Mouse (Mus musculus): Measurements from ENCODE around the gene Hbq1b. TPM values are rescaled to one million over a fixed set of nuclear protein-coding genes. Genes with fewer than 3 reads are reported as not detected.
"Not testable (repeated sequence)": the region's sequence is repeated elsewhere in the genome, so short reads cannot be mapped to it uniquely, and the experiment has no call there.

The Hbq1b gene
- polyA plus RNA-seq, 1 experiment from 2014 or later: 1.1 TPM

DNA sequence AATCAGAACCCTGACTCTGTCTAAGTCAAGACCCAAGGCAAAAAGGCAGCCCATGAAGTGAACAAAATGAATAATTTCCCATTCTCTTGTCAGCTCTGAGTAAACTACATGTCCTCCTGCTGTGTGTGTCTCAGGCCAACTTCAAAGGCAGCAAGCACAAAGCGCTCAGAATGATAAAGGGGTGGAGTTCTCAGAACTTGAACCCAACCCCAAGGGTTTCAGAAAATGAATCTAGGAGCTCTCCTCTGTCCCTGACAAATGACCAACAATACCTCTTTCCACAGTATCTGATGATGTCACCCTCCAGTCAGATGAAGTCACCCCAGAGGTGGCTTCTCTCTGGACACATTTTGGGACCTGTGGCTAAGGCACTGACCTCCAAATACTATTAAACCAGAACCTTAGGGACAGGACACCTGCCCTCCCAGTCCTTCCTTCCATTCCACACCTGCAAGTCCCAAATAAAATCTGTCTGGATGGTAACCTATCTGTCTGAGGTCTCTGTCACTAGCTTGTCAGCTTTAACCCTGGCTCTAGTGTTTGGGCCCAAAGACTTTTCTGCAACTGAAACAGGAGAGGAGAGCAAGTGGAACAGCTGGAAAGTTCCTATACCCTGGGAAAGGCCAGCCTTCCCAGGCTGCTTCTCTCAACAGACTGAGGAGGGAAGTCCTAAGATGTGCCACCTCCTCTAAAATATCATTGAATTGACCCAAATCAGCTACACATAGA, 5.2 kb upstream of the Hbq1b start:
- no peaks in the 10 kb centered on the region for H3K4me1 ChIP-seq (ENCODE audit: insufficient read depth, low read length)
- H3K36me3 ChIP-seq (ENCODE audit: insufficient read depth, low read length): no peaks in the 10 kb centered on the region
- peaks cover 6% of the 10 kb centered on the region; the same call in 1 of the 2 replicates for H3K27me3 ChIP-seq (ENCODE audit: insufficient read depth, low read length)
- no peaks in the 10 kb centered on the region for H3K9me3 ChIP-seq (ENCODE audit: low read length)
- H3K9ac ChIP-seq (replicated peaks; ENCODE audit: low read length): no peak overlapping the region
- ATAC-seq (ENCODE audit: low FRiP score, low TSS enrichment): no peak
- H3K27ac ChIP-seq (ENCODE audit: low read length): no peak overlapping the region
- 75% methylated on average over 1 of the region's 1 CpGs for WGBS
- no peak overlapping the region for H3K4me3 ChIP-seq (ENCODE audit: low read length)
- no peak overlapping the region for H3K4me2 ChIP-seq (replicated peaks; ENCODE audit: low read depth, low read length)

GRCm38 (mm10) chr11:32283091-32283777, 3.5 kb upstream of the Hbq1b start, which contains the start of gene Hba-a1:
Hba-a1 (plus strand) TSS chr11:32283511.
- not testable (repeated sequence) for H3K9ac ChIP-seq (replicated peaks; ENCODE audit: low read length); H3K27me3 ChIP-seq (ENCODE audit: insufficient read depth, low read length); H3K36me3 ChIP-seq (ENCODE audit: insufficient read depth, low read length); H3K4me2 ChIP-seq (replicated peaks; ENCODE audit: low read depth, low read length); ATAC-seq (ENCODE audit: low FRiP score, low TSS enrichment); H3K9me3 ChIP-seq (ENCODE audit: low read length); H3K4me3 ChIP-seq (ENCODE audit: low read length); H3K4me1 ChIP-seq (ENCODE audit: insufficient read depth, low read length); H3K27ac ChIP-seq (ENCODE audit: low read length)
- WGBS: 43% methylated on average over 1 of the region's 5 CpGs

DNA sequence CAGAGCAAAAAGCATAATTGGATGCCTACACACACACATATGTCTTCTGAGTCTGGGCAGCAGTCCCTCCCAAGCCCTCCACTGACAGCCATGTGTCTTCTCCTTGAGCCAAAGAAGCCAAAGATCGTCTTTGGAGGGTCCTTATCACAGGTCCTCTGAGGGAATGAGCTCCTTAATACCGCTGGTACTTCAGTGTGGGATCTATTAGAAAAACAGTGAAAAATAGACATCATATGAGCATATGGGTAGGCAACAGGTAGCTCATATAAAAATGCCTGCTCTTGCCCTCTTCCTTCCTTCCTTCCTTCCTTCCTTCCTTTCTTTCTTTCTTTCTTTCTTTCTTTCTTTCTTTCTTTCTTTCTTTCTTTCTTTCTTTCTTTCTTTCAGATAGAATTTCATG, 2.2 kb upstream of the Hbq1b start:
- not testable (repeated sequence) for H3K9me3 ChIP-seq (ENCODE audit: low read length); H3K27ac ChIP-seq (ENCODE audit: low read length); H3K4me3 ChIP-seq (ENCODE audit: low read length); H3K4me1 ChIP-seq (ENCODE audit: insufficient read depth, low read length); H3K9ac ChIP-seq (replicated peaks; ENCODE audit: low read length); H3K4me2 ChIP-seq (replicated peaks; ENCODE audit: low read depth, low read length); ATAC-seq (ENCODE audit: low FRiP score, low TSS enrichment); H3K36me3 ChIP-seq (ENCODE audit: insufficient read depth, low read length)
- peaks cover 13% of the 10 kb centered on the region for H3K27me3 ChIP-seq (ENCODE audit: insufficient read depth, low read length)
- 62% methylated on average over 2 of the region's 2 CpGs for WGBS

DNA sequence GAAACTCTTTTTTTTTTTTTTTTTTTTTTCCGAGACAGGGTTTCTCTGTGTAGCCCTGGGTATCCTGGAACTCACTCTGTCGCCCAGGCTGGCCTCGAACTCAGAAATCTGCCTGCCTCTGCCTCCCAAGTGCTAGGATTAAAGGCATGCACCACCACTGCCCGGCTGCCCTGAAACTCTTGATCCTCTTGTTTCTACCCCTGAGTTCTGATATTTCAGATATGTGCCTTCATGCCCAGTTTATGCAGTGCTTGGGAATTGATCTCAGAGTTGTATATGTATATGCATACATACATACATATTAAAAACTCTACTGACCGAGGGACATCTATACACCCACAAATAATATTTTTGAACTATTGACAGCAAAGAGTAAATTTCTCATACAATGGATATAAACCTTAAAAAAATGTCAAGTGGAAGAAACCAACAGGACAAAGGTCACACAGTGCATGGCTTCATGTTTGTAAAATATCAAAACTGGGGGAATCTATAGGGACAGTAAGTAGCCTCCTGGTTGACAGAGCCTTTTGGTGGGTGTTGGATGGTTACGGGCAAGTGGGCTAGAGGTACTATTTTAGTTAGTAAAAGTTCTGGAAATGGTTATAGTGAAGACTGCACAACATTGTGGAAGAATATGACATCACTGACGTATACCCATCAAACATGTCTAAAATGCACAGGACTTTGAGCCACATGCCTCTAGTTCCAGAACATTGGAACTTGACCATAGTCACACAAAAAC, 1.6 kb upstream of the Hbq1b start:
- Histone ChIP-seq H3K9ac (replicated peaks; ENCODE audit: low read length) (no peak overlapping the region), H3K9me3 (ENCODE audit: low read length) (no peaks in the 10 kb centered on the region), H3K4me1 (ENCODE audit: insufficient read depth, low read length) (no peaks in the 10 kb centered on the region), H3K27ac (ENCODE audit: low read length) (no peak overlapping the region), H3K4me2 (replicated peaks; ENCODE audit: low read depth, low read length) (no peak overlapping the region), H3K27me3 (ENCODE audit: insufficient read depth, low read length) (peaks cover 13% of the 10 kb centered on the region), H3K36me3 (ENCODE audit: insufficient read depth, low read length) (no peaks in the 10 kb centered on the region), H3K4me3 (ENCODE audit: low read length) (no peak overlapping the region)
- WGBS: 85% methylated on average over 6 of the region's 7 CpGs
- no peak for ATAC-seq (ENCODE audit: low FRiP score, low TSS enrichment)

DNA sequence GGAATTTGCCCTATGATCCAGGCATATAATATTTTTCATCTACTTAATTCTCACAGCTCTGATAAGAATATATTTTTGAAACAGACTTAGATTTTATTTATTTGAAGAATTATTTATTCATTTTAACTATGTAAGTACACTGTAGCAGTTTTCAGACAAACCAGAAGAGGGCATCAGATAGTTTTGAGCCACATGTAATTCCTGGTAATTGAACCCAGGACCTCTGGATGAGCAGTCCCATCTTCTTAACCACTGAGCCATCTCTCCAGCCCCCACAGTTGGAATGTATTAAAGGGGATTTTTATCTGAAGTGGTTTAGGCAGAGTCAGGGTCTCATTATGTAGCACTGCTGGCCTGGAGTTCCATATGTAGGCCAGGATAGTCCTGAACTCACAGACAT, 878 bp upstream of the Hbq1b start:
- not testable (repeated sequence) for H3K9ac ChIP-seq (replicated peaks; ENCODE audit: low read length); H3K27ac ChIP-seq (ENCODE audit: low read length); H3K4me1 ChIP-seq (ENCODE audit: insufficient read depth, low read length); H3K36me3 ChIP-seq (ENCODE audit: insufficient read depth, low read length); ATAC-seq (ENCODE audit: low FRiP score, low TSS enrichment); H3K4me3 ChIP-seq (ENCODE audit: low read length); H3K9me3 ChIP-seq (ENCODE audit: low read length); H3K4me2 ChIP-seq (replicated peaks; ENCODE audit: low read depth, low read length)
- H3K27me3 ChIP-seq (ENCODE audit: insufficient read depth, low read length): peaks cover 13% of the 10 kb centered on the region

GRCm38 (mm10) chr11:32287493-32287825, 694 bp downstream of the Hbq1b start:
- WGBS: 69% methylated on average over 9 of the region's 9 CpGs
- Histone ChIP-seq H3K9me3 (ENCODE audit: low read length) (no peaks in the 10 kb centered on the region), H3K4me2 (replicated peaks; ENCODE audit: low read depth, low read length) (no peak overlapping the region), H3K27ac (ENCODE audit: low read length) (no peak overlapping the region), H3K27me3 (ENCODE audit: insufficient read depth, low read length) (peaks cover 10% of the 10 kb centered on the region), H3K4me1 (ENCODE audit: insufficient read depth, low read length) (no peaks in the 10 kb centered on the region), H3K4me3 (ENCODE audit: low read length) (no peak overlapping the region), H3K36me3 (ENCODE audit: insufficient read depth, low read length) (no peaks in the 10 kb centered on the region), H3K9ac (replicated peaks; ENCODE audit: low read length) (no peak overlapping the region)
- no peak for ATAC-seq (ENCODE audit: low FRiP score, low TSS enrichment)

- ATAC-seq (ENCODE audit: low FRiP score, low TSS enrichment); H3K4me3 ChIP-seq (ENCODE audit: low read length); H3K27me3 ChIP-seq (ENCODE audit: insufficient read depth, low read length); H3K9ac ChIP-seq (replicated peaks; ENCODE audit: low read length); H3K9me3 ChIP-seq (ENCODE audit: low read length); H3K27ac ChIP-seq (ENCODE audit: low read length); H3K36me3 ChIP-seq (ENCODE audit: insufficient read depth, low read length); H3K4me1 ChIP-seq (ENCODE audit: insufficient read depth, low read length); H3K4me2 ChIP-seq (replicated peaks; ENCODE audit: low read depth, low read length): not testable (repeated sequence)
- WGBS: 82% methylated on average over 4 of the region's 4 CpGs
These were observed 6.1 kb downstream of the Hbq1b start for GRCm38 (mm10) chr11:32292819-32293218.

- not testable (repeated sequence) for H3K4me1 ChIP-seq (ENCODE audit: insufficient read depth, low read length); H3K9ac ChIP-seq (replicated peaks; ENCODE audit: low read length); ATAC-seq (ENCODE audit: low FRiP score, low TSS enrichment); H3K36me3 ChIP-seq (ENCODE audit: insufficient read depth, low read length); H3K27ac ChIP-seq (ENCODE audit: low read length); H3K9me3 ChIP-seq (ENCODE audit: low read length); H3K27me3 ChIP-seq (ENCODE audit: insufficient read depth, low read length); H3K4me3 ChIP-seq (ENCODE audit: low read length); H3K4me2 ChIP-seq (replicated peaks; ENCODE audit: low read depth, low read length)
- 67% methylated on average over 3 of the region's 3 CpGs for WGBS
These were observed 6.7 kb downstream of the Hbq1b start for GRCm38 (mm10) chr11:32293479-32293878.

- not testable (repeated sequence) for H3K4me3 ChIP-seq (ENCODE audit: low read length); H3K4me2 ChIP-seq (replicated peaks; ENCODE audit: low read depth, low read length); ATAC-seq (ENCODE audit: low FRiP score, low TSS enrichment); H3K27ac ChIP-seq (ENCODE audit: low read length); H3K9ac ChIP-seq (replicated peaks; ENCODE audit: low read length); H3K9me3 ChIP-seq (ENCODE audit: low read length); H3K4me1 ChIP-seq (ENCODE audit: insufficient read depth, low read length); H3K27me3 ChIP-seq (ENCODE audit: insufficient read depth, low read length); H3K36me3 ChIP-seq (ENCODE audit: insufficient read depth, low read length)
- WGBS: no CpG with 5 or more reads among the region's 4 CpGs
These were observed 9.4 kb downstream of the Hbq1b start, which contains the start of gene Hba-a2 for GRCm38 (mm10) chr11:32296203-32296602. Hba-a2 (plus strand) TSS chr11:32296489.

- H3K4me3 ChIP-seq (ENCODE audit: low read length); H3K9ac ChIP-seq (replicated peaks; ENCODE audit: low read length); H3K4me2 ChIP-seq (replicated peaks; ENCODE audit: low read depth, low read length); H3K4me1 ChIP-seq (ENCODE audit: insufficient read depth, low read length); H3K9me3 ChIP-seq (ENCODE audit: low read length); H3K36me3 ChIP-seq (ENCODE audit: insufficient read depth, low read length); H3K27ac ChIP-seq (ENCODE audit: low read length); ATAC-seq (ENCODE audit: low FRiP score, low TSS enrichment): not testable (repeated sequence)
- WGBS: 34% methylated on average over 2 of the region's 2 CpGs
- peaks cover 18% of the 10 kb centered on the region for H3K27me3 ChIP-seq (ENCODE audit: insufficient read depth, low read length)
These were observed 10.7 kb downstream of the Hbq1b start for GRCm38 (mm10) chr11:32297417-32297816.

Measured in kidney, embryonic 16.5 days (tissue).